In genomic region chr3:105538819-105539607, GRCm38 (mm10) we compare ENCODE assay signal across 9 mouse cellular contexts.
DNase-seq lines count a peak whose midpoint lies in the region; ATAC-seq and TF ChIP-seq lines count a peak whose summit lies in the region.
"Had no signal": no experiment of that assay in that cellular context is flagged by ENCODE, and none has a peak within 500 bp of the region (broad histone marks: within the 10 kb centered on the region; RNA-seq: fewer than 3 reads in every experiment).

No protein-coding gene starts in this region.

- peak; percentile 62 for ATAC-seq in frontal cortex, adult (ENCODE audit: low TSS enrichment)
- ATAC-seq in megakaryocyte progenitor cell, adult 5-6 weeks (replicated peaks; ENCODE audit: poor library complexity): peak; percentile 39

- DNase-seq in frontal cortex, postnatal 25 days (ENCODE audit: low spot score in 2 of 2): no peak
- DNase-seq in cerebellum, postnatal 25 days: peak; percentile 61 to 63
- DNase-seq in heart, adult 18-20 months: peak; percentile 53 to 78
- peak; percentile 33 to 37 for DNase-seq in thymus, postnatal 36 days
- no peak for DNase-seq in testis, postnatal 14 days (ENCODE audit: low spot score)
- DNase-seq in lung, adult 2 months: no peak

- WGBS in lung, adult 2 months: 13% methylated on average over 13 of the region's 13 CpGs

- H3K4me1 ChIP-seq in lung, adult 2 months (ENCODE audit: control insufficient read depth, insufficient read depth, low read length): no peaks in the 10 kb centered on the region; the same call in 1 of the 2 replicates
- H3K4me1 ChIP-seq: liver, embryonic 15.5 days had no signal

- no peak for TF ChIP-seq POLR2A in lung, adult 2 months (IDR thresholded peaks at IDR 0.05; ENCODE audit: borderline replicate concordance, extremely low read depth, low read depth, low read length)

- TF ChIP-seq CTCF in lung, adult 2 months (IDR thresholded peaks at IDR 0.05; ENCODE audit: insufficient read depth, low read length): no peak

- no peak overlapping the region for H3K4me3 ChIP-seq in lung, adult 2 months (replicated peaks; ENCODE audit: extremely low read depth, low read depth, low read length)
- H3K4me3 ChIP-seq: liver, embryonic 15.5 days had no signal

Comparison
In these comparisons a context has a peak if more than half of its experiments do, and no peak if none do; other contexts are left out.
1. DNase-seq: peak in cerebellum, postnatal 25 days (2 of 2), heart, adult 18-20 months (2 of 2) and thymus, postnatal 36 days (2 of 2); none in frontal cortex, postnatal 25 days (0 of 2), testis, postnatal 14 days (single experiment) and lung, adult 2 months (single experiment).